Mouse (Mus musculus) stomach, postnatal 0 days (tissue): ENCODE data around the gene Ndufa3. TPM values are rescaled to one million over a fixed set of nuclear protein-coding genes. Genes with fewer than 3 reads are reported as not detected.

Experiments
- ATAC-seq: fragments of 200-750 bp; cut with Nextera tagmentation; 2 replicates; pipeline ENCODE4 v1.8.0; 2017; ENCODE audit not compliant: low FRiP score, low TSS enrichment
- DNase-seq: peaks from one replicate; pipeline ENCODE4 v3.0.0-alpha.2; 2016; ENCODE audit warnings: low spot score
- H3K27ac ChIP-seq: fragments of 300-500 bp; sonication (generic); replicated peaks from 2 replicates; pipeline ENCODE4 v1.5.1; 2014; ENCODE audit warnings: mild to moderate bottlenecking, control low read depth
- H3K27me3 ChIP-seq: fragments of 300-500 bp; sonication (generic); 2 replicates; pipeline ENCODE4 v1.6.1; 2014; ENCODE audit warnings: low read length; ENCODE audit not compliant: control insufficient read depth, insufficient read depth
- H3K36me3 ChIP-seq: fragments of 300-500 bp; sonication (generic); 2 replicates; pipeline ENCODE4 v1.6.1; 2014; ENCODE audit warnings: low read length, mixed read lengths; ENCODE audit not compliant: control insufficient read depth, insufficient read depth
- H3K4me1 ChIP-seq: fragments of 300-500 bp; sonication (generic); replicated peaks from 2 replicates; pipeline ENCODE4 v1.6.1; 2014; ENCODE audit warnings: antibody characterized with exemption; ENCODE audit not compliant: control insufficient read depth, insufficient read depth
- H3K4me2 ChIP-seq: fragments of 300-500 bp; sonication (generic); replicated peaks from 2 replicates; pipeline ENCODE4 v1.6.1; 2014; ENCODE audit warnings: low read depth, mild to moderate bottlenecking, control low read depth, moderate library complexity
- H3K4me3 ChIP-seq: fragments of 300-500 bp; sonication (generic); 2 replicates; pipeline ENCODE4 v1.5.1; 2014; ENCODE audit warnings: low read depth, low read length, control low read depth
- H3K9ac ChIP-seq: fragments of 300-500 bp; sonication (generic); 2 replicates; pipeline ENCODE4 v1.6.1; 2014; ENCODE audit warnings: mild to moderate bottlenecking, low read length, control low read depth, mixed read lengths
- H3K9me3 ChIP-seq: fragments of 300-500 bp; sonication (generic); 2 replicates; pipeline ENCODE4 v1.6.1; 2016; ENCODE audit warnings: low read length; ENCODE audit not compliant: control insufficient read depth
- CTCF ChIP-seq: IDR thresholded peaks from 2 replicates; pipeline ENCODE4 v1.5.1; 2016; ENCODE audit warnings: antibody characterized with exemption, low read depth, mild to moderate bottlenecking, moderate library complexity
- EP300 ChIP-seq: optimal IDR thresholded peaks from 2 replicates; pipeline ENCODE3; 2016; ENCODE audit warnings: antibody characterized with exemption
- WGBS: fragments of 180-500 bp; shearing (Covaris S2); extraction: QIAGEN DNeasy Blood & Tissue Kit; methylation state at CpG from one replicate; pipeline ENCODE4 v1.1.7; 2014; 5-methylcytosine and 5-hydroxymethylcytosine counted together
- microRNA-seq: library from miRNA; unstranded; fragments of <30 nt; microRNA quantifications from one replicate; pipeline ENCODE4, GENCODE M21; 2016
- polyA plus RNA-seq: library from polyadenylated mRNA; unstranded; fragments of >200 nt; fragmentation: Nextera tagmentation; extraction: Ambion mirVana; gene quantifications from 2 replicates; pipeline ENCODE4 v1.2.1, GENCODE M21; 2015

The Ndufa3 gene
- polyA plus RNA-seq, 1 experiment from 2014 or later = 535 TPM

- peak overlapping the region; percentile 78 for H3K9ac ChIP-seq
- ATAC-seq = peak; percentile 47
These were observed 47.5 kb downstream of the Ndufa3 start for GRCm38 (mm10) chr7:3664524-3665214.

GRCm38 (mm10) chr7:3665215-3666114 lies 48.3 kb downstream of the Ndufa3 start, which contains the start of gene Leng1:
Leng1 (minus strand) TSS chr7:3665840.
- H3K9ac ChIP-seq = peak within 1 kb of the TSS; percentile 78
- H3K27me3 ChIP-seq = no peaks in the 10 kb centered on the region
- no peaks in the 10 kb centered on the region for H3K4me1 ChIP-seq
- peak within 1 kb of the TSS; percentile 64 for H3K4me3 ChIP-seq
- peak within 1 kb of the TSS; percentile 91 for H3K27ac ChIP-seq
- peak within 1 kb of the TSS; percentile 63 for H3K4me2 ChIP-seq
- peak; percentile 96 for DNase-seq
- peaks cover 14% of the 10 kb centered on the region for H3K36me3 ChIP-seq
- H3K9me3 ChIP-seq = no peaks in the 10 kb centered on the region
- no peak for TF ChIP-seq EP300
- no peak for TF ChIP-seq CTCF
- peak; percentile 98 for ATAC-seq
- WGBS = 3% methylated on average over 45 of the region's 45 CpGs

More at GRCm38 (mm10) chr7:3664524-3665214, 47.5 kb downstream of the Ndufa3 start:
- Histone ChIP-seq H3K4me3 (peak overlapping the region; percentile 64), H3K9me3 (no peaks in the 10 kb centered on the region), H3K36me3 (peaks cover 22% of the 10 kb centered on the region), H3K27me3 (no peaks in the 10 kb centered on the region), H3K4me2 (peak overlapping the region; percentile 63), H3K4me1 (no peaks in the 10 kb centered on the region), H3K27ac (peak overlapping the region; percentile 91)
- TF ChIP-seq CTCF (no peak), EP300 (no peak)
- 26% methylated on average over 15 of the region's 15 CpGs for WGBS
- DNase-seq = peak; percentile 53

- Histone ChIP-seq H3K27ac (no peak overlapping the region), H3K9me3 (no peaks in the 10 kb centered on the region), H3K4me3 (no peak overlapping the region), H3K36me3 (peaks cover 7% of the 10 kb centered on the region; the same call in 1 of the 2 replicates), H3K27me3 (no peaks in the 10 kb centered on the region), H3K4me2 (no peak overlapping the region), H3K9ac (no peak overlapping the region), H3K4me1 (no peaks in the 10 kb centered on the region)
- 23% methylated on average over 14 of the region's 14 CpGs for WGBS
- no peak for TF ChIP-seq EP300
- peak; percentile 46 for TF ChIP-seq CTCF
- DNase-seq (peak; percentile 44), ATAC-seq (no peak)
These were observed 49.8 kb downstream of the Ndufa3 start for GRCm38 (mm10) chr7:3666921-3667391.

Small RNA genes lying within 50 kb of the gene (microRNA-seq; reads per million reads assigned to microRNA genes)
- not detected for gene Gm25100
- gene Mir3572 = 2.6 reads per million

Other genes with a start within 250 kb of the Ndufa3 start
- 0.29 and 0.35 TPM in 2 replicates for gene Cacng8, start 226.7 kb upstream of the Ndufa3 start, polyA plus RNA-seq
- gene Cacng6, start 193.2 kb upstream of the Ndufa3 start, polyA plus RNA-seq = 0.22 and 0.39 TPM in 2 replicates
- gene Tarm1, start 114.7 kb upstream of the Ndufa3 start, polyA plus RNA-seq = 0.06 TPM in 1 of 2 replicates, not detected in the other
- gene Oscar, start 1.2 kb upstream of the Ndufa3 start, polyA plus RNA-seq = 0.06 and 0.17 TPM in 2 replicates
- 14.6 and 17.7 TPM in 2 replicates for gene Tfpt, start 12.6 kb downstream of the Ndufa3 start, polyA plus RNA-seq
- gene Prpf31, start 12.6 kb downstream of the Ndufa3 start, polyA plus RNA-seq = 40.3 and 43.6 TPM in 2 replicates
- 19.7 and 20.0 TPM in 2 replicates for gene Cnot3, start 27.9 kb downstream of the Ndufa3 start, polyA plus RNA-seq
- 10.6 and 11.7 TPM in 2 replicates for gene Leng1, start 48.5 kb downstream of the Ndufa3 start, polyA plus RNA-seq
- 70.1 and 77.4 TPM in 2 replicates for gene Tmc4, start 60.2 kb downstream of the Ndufa3 start, polyA plus RNA-seq
- gene Tsen34, start 75.5 kb downstream of the Ndufa3 start, polyA plus RNA-seq = 143 TPM in 2 replicates
- 27.1 and 28.3 TPM in 2 replicates for gene Mboat7, start 76.2 kb downstream of the Ndufa3 start, polyA plus RNA-seq
- 1,098 and 1,141 TPM in 2 replicates for gene Rps9, start 86.6 kb downstream of the Ndufa3 start, polyA plus RNA-seq
- 0.82 and 1.0 TPM in 2 replicates for gene Pirb, start 103.0 kb downstream of the Ndufa3 start, polyA plus RNA-seq
- gene Gm15448, start 208.3 kb downstream of the Ndufa3 start, polyA plus RNA-seq = 0.05 TPM in 1 of 2 replicates, not detected in the other
- gene Pira2, start 227.7 kb downstream of the Ndufa3 start, polyA plus RNA-seq = 0.05 and 0.15 TPM in 2 replicates